Mouse (Mus musculus) lung, adult 2 months (tissue): Measurements from ENCODE around the gene Nhlh2.

Source experiments
- CTCF ChIP-seq: fragments of 200-500 bp; IDR thresholded peaks from 2 replicates; pipeline ENCODE4 v1.5.1; 2011; ENCODE audit warnings: mild to moderate bottlenecking, low read length, control low read depth; ENCODE audit not compliant: insufficient read depth
- POLR2A ChIP-seq: fragments of 200-500 bp; IDR thresholded peaks from 2 replicates; pipeline ENCODE4 v1.6.1; 2011; ENCODE audit warnings: low read depth, mild to moderate bottlenecking, control low read depth, low read length, borderline replicate concordance; ENCODE audit errors: extremely low read depth

- no peak for TF ChIP-seq POLR2A
- no peak for TF ChIP-seq CTCF
These were observed at the start of gene Nhlh2 for GRCm38 (mm10) chr3:102009926-102010381.
